20 mouse cellular contexts compared by ENCODE assay signal in genomic region chrX:11691019-11691418, GRCm38 (mm10).
DNase-seq lines count a peak whose midpoint lies in the region; ATAC-seq and TF ChIP-seq lines count a peak whose summit lies in the region.
"Had no signal": no experiment of that assay in that cellular context is flagged by ENCODE, and none has a peak within 500 bp of the region (broad histone marks: within the 10 kb centered on the region; RNA-seq: fewer than 3 reads in every experiment).

No protein-coding gene starts in this region.

- in situ Hi-C loops in CH12.LX (cut with MboI; ENCODE audit: low pct_ligation_motif_present, low pct_unique_long_range_greater_than_20kb, low sequenced_read_pairs), result loop anchor here (5.0 kb wide), 1 partner anchor 36 kb away; no protein-coding TSS in a partner anchor

- no peak for TF ChIP-seq RAD21 in CH12.LX (IDR thresholded peaks at IDR 0.05; ENCODE audit: low read depth, low read length)

- DNase-seq in lung, embryonic 14.5 days, result no peak
- no peak for DNase-seq in lung, adult 2 months
- DNase-seq in CH12.LX (ENCODE audit: extremely low read depth), result peak; percentile 65
- DNase-seq: adrenal gland, adult 8-10 months; adrenal gland, postnatal 14 days; B cell, adult 2 months; cerebellum, adult 11-12 months; cerebellum, adult 2 months; cerebellum, adult 9-10 months; cerebellum, postnatal 25 days; forebrain, postnatal 0 days had no signal

- no peak overlapping the region for H3K4me3 ChIP-seq in lung, embryonic 14.5 days (ENCODE audit: low read depth, low read length)
- no peak overlapping the region for H3K4me3 ChIP-seq in lung, adult 2 months (replicated peaks; ENCODE audit: extremely low read depth, low read depth, low read length)
- H3K4me3 ChIP-seq in CH12.LX (replicated peaks in 1 of 3; ENCODE audit: low read depth in 2 of 3, low read length in 2 of 3, poor library complexity in 1 of 3) (no peak overlapping the region), myocyte (no peak overlapping the region)
- H3K4me3 ChIP-seq: embryonic facial prominence, embryonic 10.5 days; embryonic facial prominence, embryonic 12.5 days; forebrain, embryonic 13.5 days; forebrain, embryonic 15.5 days had no signal

- TF ChIP-seq EP300 in CH12.LX (IDR thresholded peaks at IDR 0.05; ENCODE audit: low read length), result peak; percentile 52

- H3ac ChIP-seq in myocyte (ENCODE audit: control insufficient read depth, insufficient read length), result no peak overlapping the region

- no peaks in the 10 kb centered on the region for H3K36me3 ChIP-seq in lung, embryonic 14.5 days (ENCODE audit: insufficient read depth)
- H3K36me3 ChIP-seq in CH12.LX (replicated peaks in 1 of 2; ENCODE audit: control insufficient read depth in 1 of 2, insufficient read depth in 1 of 2, low read length in 1 of 2), result no peaks in the 10 kb centered on the region
- no peaks in the 10 kb centered on the region for H3K36me3 ChIP-seq in myocyte (ENCODE audit: control insufficient read depth, insufficient read depth)
- H3K36me3 ChIP-seq: embryonic facial prominence, embryonic 10.5 days; embryonic facial prominence, embryonic 12.5 days; forebrain, embryonic 15.5 days had no signal

- no peak overlapping the region for H3K9ac ChIP-seq in lung, embryonic 14.5 days
- H3K9ac ChIP-seq in CH12.LX (ENCODE audit: insufficient read depth, low read depth), result no peak overlapping the region
- H3K9ac ChIP-seq: embryonic facial prominence, embryonic 12.5 days; forebrain, embryonic 13.5 days; forebrain, embryonic 15.5 days; forebrain, postnatal 0 days had no signal

- TF ChIP-seq CTCF in lung, embryonic 14.5 days (IDR thresholded peaks at IDR 0.05; ENCODE audit: low read depth), result no peak
- TF ChIP-seq CTCF in lung, adult 2 months (IDR thresholded peaks at IDR 0.05; ENCODE audit: insufficient read depth, low read length), result no peak
- TF ChIP-seq CTCF in CH12.LX (conservative IDR thresholded peaks at IDR 0.05 in 1 of 2, IDR thresholded peaks at IDR 0.05 in 1 of 2; ENCODE audit: low read depth in 2 of 2, low read length in 2 of 2), result no peak

- H3K9me3 ChIP-seq in lung, embryonic 14.5 days (ENCODE audit: low read depth, low read length), result no peaks in the 10 kb centered on the region
- no peaks in the 10 kb centered on the region for H3K9me3 ChIP-seq in CH12.LX (replicated peaks; ENCODE audit: low read length)
- H3K9me3 ChIP-seq: embryonic facial prominence, embryonic 10.5 days; embryonic facial prominence, embryonic 12.5 days; forebrain, embryonic 13.5 days; forebrain, embryonic 15.5 days had no signal

- ATAC-seq in lung, embryonic 14.5 days (ENCODE audit: insufficient read depth), result peak; percentile 8; the same call in 1 of the 2 replicates
- ATAC-seq in megakaryocyte-erythroid progenitor cell, adult 5-6 weeks (replicated peaks; ENCODE audit: low FRiP score, low TSS enrichment, poor library complexity, severe bottlenecking), result no peak
- ATAC-seq: activated CD4-positive, CD25-positive, alpha-beta regulatory T cell, adult 4 months; CD4-positive, CD25-positive, alpha-beta regulatory T cell, adult 4 months; forebrain, embryonic 13.5 days; forebrain, postnatal 0 days; Patski had no signal

- dilution Hi-C loops in CH12.LX (cut with MboI; ENCODE audit: extremely low pct_ligation_motif_present, extremely low pct_unique_long_range_greater_than_20kb, low sequenced_read_pairs), result no loop called here

- no peaks in the 10 kb centered on the region; the same call in 1 of the 2 replicates for H3K4me1 ChIP-seq in lung, embryonic 14.5 days (ENCODE audit: insufficient read depth)
- no peaks in the 10 kb centered on the region; the same call in 1 of the 2 replicates for H3K4me1 ChIP-seq in lung, adult 2 months (ENCODE audit: control insufficient read depth, insufficient read depth, low read length)
- peaks cover 12 to 36% of the 10 kb centered on the region in 2 experiments for H3K4me1 ChIP-seq in CH12.LX (ENCODE audit: control insufficient read depth in 1 of 2, insufficient read depth in 2 of 2)

- H3K79me2 ChIP-seq in CH12.LX (replicated peaks; ENCODE audit: control insufficient read depth, extremely low read depth, insufficient read depth, poor library complexity, severe bottlenecking) (no peaks in the 10 kb centered on the region), myocyte (ENCODE audit: control insufficient read depth, insufficient read depth) (no peaks in the 10 kb centered on the region)

- H3K4me2 ChIP-seq in lung, embryonic 14.5 days, result no peak overlapping the region
- no peak overlapping the region for H3K4me2 ChIP-seq in CH12.LX (ENCODE audit: insufficient read depth, low read depth, poor library complexity, severe bottlenecking)
- H3K4me2 ChIP-seq in myocyte (ENCODE audit: low read depth), result no peak overlapping the region
- H3K4me2 ChIP-seq: embryonic facial prominence, embryonic 12.5 days had no signal

- WGBS in lung, embryonic 14.5 days, result 35% methylated on average over 4 of the region's 4 CpGs
- 66% methylated on average over 4 of the region's 4 CpGs for WGBS in lung, adult 2 months

- no peaks in the 10 kb centered on the region for H3K27me3 ChIP-seq in lung, embryonic 14.5 days (ENCODE audit: insufficient read depth, low read length)
- H3K27me3 ChIP-seq in CH12.LX (replicated peaks) (no peaks in the 10 kb centered on the region), myocyte (ENCODE audit: control insufficient read depth, insufficient read depth, insufficient read length) (no peaks in the 10 kb centered on the region)
- H3K27me3 ChIP-seq: forebrain, embryonic 13.5 days; forebrain, embryonic 15.5 days had no signal

- TF ChIP-seq POLR2A in lung, adult 2 months (IDR thresholded peaks at IDR 0.05; ENCODE audit: borderline replicate concordance, extremely low read depth, low read depth, low read length), result no peak
- TF ChIP-seq POLR2A in CH12.LX (IDR thresholded peaks at IDR 0.05; ENCODE audit: low read depth, low read length), result no peak
- no peak for TF ChIP-seq POLR2A in myocyte (IDR thresholded peaks at IDR 0.05; ENCODE audit: insufficient read length, low read depth)

- H3K27ac ChIP-seq in lung, embryonic 14.5 days (ENCODE audit: low read depth), result no peak overlapping the region
- no peak overlapping the region for H3K27ac ChIP-seq in CH12.LX (ENCODE audit: insufficient read depth, low read depth)
- H3K27ac ChIP-seq: embryonic facial prominence, embryonic 10.5 days; embryonic facial prominence, embryonic 12.5 days; forebrain, embryonic 13.5 days; forebrain, embryonic 15.5 days had no signal

TF ChIP-seq in CH12.LX, 34 proteins besides CTCF, POLR2A, EP300 and RAD21:
- TF ChIP-seq MAX (IDR thresholded peaks at IDR 0.05; ENCODE audit: low read length), result 0 out of 2 replicates have a peak, but pooled peaks have one; percentile 32
- no peak for TF ChIP-seq ZC3H11A (IDR thresholded peaks at IDR 0.05; ENCODE audit: low read depth, low read length)
- TF ChIP-seq IRF4 (IDR thresholded peaks at IDR 0.05; ENCODE audit: low read depth, low read length), result peak; percentile 57; the same call in 1 of the 2 replicates
- TF ChIP-seq JUN (IDR thresholded peaks at IDR 0.05; ENCODE audit: insufficient read depth, low read depth, low read length), result no peak
- TF ChIP-seq ELF1 (IDR thresholded peaks at IDR 0.05; ENCODE audit: low read depth, low read length), result peak; percentile 37
- 0 out of 2 replicates have a peak, but pooled peaks have one; percentile 30 for TF ChIP-seq ZMIZ1 (IDR thresholded peaks at IDR 0.05; ENCODE audit: low read depth, low read length)
- TF ChIP-seq ETS1 (conservative IDR thresholded peaks at IDR 0.05; ENCODE audit: low read depth, low read length), result peak; percentile 91
- peak; percentile 85; the same call in 1 of the 2 replicates for TF ChIP-seq TCF12 (IDR thresholded peaks at IDR 0.05; ENCODE audit: low read depth, low read length)
- peak; percentile 66 for TF ChIP-seq MEF2A (IDR thresholded peaks at IDR 0.05; ENCODE audit: borderline replicate concordance, low read depth, low read length)
- peak; percentile 55 for TF ChIP-seq BHLHE40 (IDR thresholded peaks at IDR 0.05; ENCODE audit: low read depth, low read length)
- TF ChIP-seq MXI1 (IDR thresholded peaks at IDR 0.05; ENCODE audit: low read depth, low read length), result peak; percentile 45; the same call in 1 of the 2 replicates
- TF ChIP-seq MAZ (IDR thresholded peaks at IDR 0.05; ENCODE audit: low read depth, low read length), result peak; percentile 74; the same call in 1 of the 2 replicates
- TF ChIP-seq TBP (conservative IDR thresholded peaks at IDR 0.05; ENCODE audit: low read depth, low read length), result no peak
- TF ChIP-seq KAT2A (IDR thresholded peaks at IDR 0.05; ENCODE audit: insufficient replicate concordance, low read length), result no peak
- TF ChIP-seq SIN3A (IDR thresholded peaks at IDR 0.05; ENCODE audit: low read length), result 0 out of 2 replicates have a peak, but pooled peaks have one; percentile 24

TF ChIP-seq in myocyte, 11 proteins besides CTCF, POLR2A, EP300 and RAD21:
- no peak for TF ChIP-seq MAX (IDR thresholded peaks at IDR 0.05; ENCODE audit: low read depth)
- no peak for TF ChIP-seq POLR2AphosphoS2 (IDR thresholded peaks at IDR 0.05; ENCODE audit: insufficient read length, low read depth)
- TF ChIP-seq MYOD1 (IDR thresholded peaks at IDR 0.05; ENCODE audit: control insufficient read depth in 1 of 3, insufficient read length in 2 of 3, low read depth in 2 of 3), result peak in 2 of 3 experiments; percentile 11 to 72
- TF ChIP-seq MYOG (IDR thresholded peaks at IDR 0.05; ENCODE audit: control insufficient read depth in 1 of 3, insufficient read depth in 1 of 3, insufficient read length in 2 of 3, low read depth in 2 of 3), result peak in 2 of 3 experiments; percentile 13 to 61
